Mouse (Mus musculus): ENCODE data around the gene Il12a.
"Not testable (repeated sequence)": the region's sequence is repeated elsewhere in the genome, so short reads cannot be mapped to it uniquely, and the experiment has no call there.

Gene Il12a

GRCm38 (mm10) chr3:68742718-68743471 lies 52.5 kb downstream of the Il12a start:
- no peak for DNase-seq (ENCODE audit: low read depth, low spot score)

GRCm38 (mm10) chr3:68743472-68743732 lies 53.0 kb downstream of the Il12a start:
- no peak for DNase-seq (ENCODE audit: low read depth, low spot score)

- DNase-seq (ENCODE audit: low read depth, low spot score): peak; percentile 16
Measured at GRCm38 (mm10) chr3:68744162-68744561, 53.7 kb downstream of the Il12a start.

- no peak for DNase-seq (ENCODE audit: low read depth, low spot score)
Measured at GRCm38 (mm10) chr3:68745033-68745432, 54.6 kb downstream of the Il12a start.

- not testable (repeated sequence) for DNase-seq (ENCODE audit: low read depth, low spot score)
Measured at GRCm38 (mm10) chr3:68746282-68746681, 55.8 kb downstream of the Il12a start.

Measured in retina, adult 2 months (tissue).